Mouse (Mus musculus): Measurements from ENCODE around the gene Calm3.

DNA sequence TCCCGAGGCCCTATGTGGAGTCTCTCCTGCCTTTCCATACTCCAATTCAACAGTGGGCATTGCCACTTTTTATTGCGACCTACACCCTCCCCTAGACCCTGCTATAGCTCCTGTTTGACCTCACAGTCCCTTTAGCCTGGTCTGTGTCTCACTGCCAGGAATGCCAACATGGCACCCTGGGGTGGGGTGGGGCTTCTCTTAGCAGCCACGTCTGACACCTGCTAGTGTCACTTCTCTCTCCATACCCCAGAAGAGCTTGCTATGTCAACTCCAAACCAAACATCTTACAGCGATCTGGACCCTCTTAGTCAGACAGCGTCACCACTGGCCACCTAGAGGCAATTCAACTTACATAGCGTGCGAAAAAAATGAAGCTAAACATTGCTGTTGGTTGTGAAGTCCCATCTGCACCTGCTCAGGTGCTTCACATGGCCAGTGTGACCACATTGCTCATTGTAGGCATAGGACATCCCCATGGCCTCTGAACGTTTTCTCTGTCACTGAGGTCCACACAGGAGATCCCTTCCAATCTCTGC, 25.1 kb upstream of the Calm3 start:
- TF ChIP-seq CTCF (IDR thresholded peaks at IDR 0.05; ENCODE audit: low read depth), result no peak
- TF ChIP-seq EP300 (IDR thresholded peaks at IDR 0.05; ENCODE audit: low read depth), result no peak

Data from heart, postnatal 0 days (tissue).